Mouse (Mus musculus): Measurements from ENCODE around the gene Ccl6. TPM values are rescaled to one million over a fixed set of nuclear protein-coding genes. Genes with fewer than 3 reads are reported as not detected.
"Not testable (repeated sequence)": the region's sequence is repeated elsewhere in the genome, so short reads cannot be mapped to it uniquely, and the experiment has no call there.

Ccl6 gene
- polyA plus RNA-seq, 1 experiment from 2014 or later: 2.7 TPM

DNA sequence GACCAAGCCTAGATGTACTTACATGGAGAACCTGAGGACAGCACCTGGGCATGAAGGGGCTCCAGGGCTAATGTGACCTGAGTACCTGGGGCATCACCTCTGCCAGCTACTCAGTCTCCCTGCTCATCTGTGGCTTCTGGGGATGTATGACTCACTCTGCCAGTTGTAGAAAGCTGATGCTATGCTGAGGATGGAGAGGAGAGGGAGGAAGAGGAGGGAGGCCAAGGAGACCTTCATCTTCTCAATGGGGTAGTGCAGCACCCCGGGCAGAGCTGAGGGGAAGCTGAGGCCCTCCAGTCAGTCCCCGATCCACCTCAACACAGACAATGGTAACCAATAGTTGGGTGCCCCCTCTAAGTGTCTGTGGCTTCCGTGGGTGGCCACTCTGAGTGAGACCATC, 24.1 kb downstream of the Ccl6 start:
- H3K27ac ChIP-seq (replicated peaks): no peak overlapping the region
- no peaks in the 10 kb centered on the region for H3K36me3 ChIP-seq (replicated peaks)
- H3K27me3 ChIP-seq (replicated peaks; ENCODE audit: low read depth, poor library complexity, severe bottlenecking): no peaks in the 10 kb centered on the region
- WGBS: 88% methylated on average over 3 of the region's 3 CpGs
- no peak overlapping the region for H3K4me3 ChIP-seq
- H3K9me3 ChIP-seq: no peaks in the 10 kb centered on the region
- no peak for DNase-seq (ENCODE audit: low spot score)
- H3K4me1 ChIP-seq: no peaks in the 10 kb centered on the region

GRCm38 (mm10) chr11:83568061-83568460, 24.8 kb downstream of the Ccl6 start:
- Histone ChIP-seq H3K27me3 (replicated peaks; ENCODE audit: low read depth, poor library complexity, severe bottlenecking) (no peaks in the 10 kb centered on the region), H3K27ac (replicated peaks) (no peak overlapping the region), H3K4me3 (no peak overlapping the region), H3K4me1 (no peaks in the 10 kb centered on the region), H3K36me3 (replicated peaks) (no peaks in the 10 kb centered on the region), H3K9me3 (no peaks in the 10 kb centered on the region)
- DNase-seq (ENCODE audit: low spot score): no peak
- WGBS: 91% methylated on average over 9 of the region's 9 CpGs

GRCm38 (mm10) chr11:83567311-83567710, 25.6 kb downstream of the Ccl6 start:
- H3K27me3 ChIP-seq (replicated peaks; ENCODE audit: low read depth, poor library complexity, severe bottlenecking): no peaks in the 10 kb centered on the region
- H3K4me3 ChIP-seq: no peak overlapping the region
- no peaks in the 10 kb centered on the region for H3K9me3 ChIP-seq
- no peak overlapping the region for H3K27ac ChIP-seq (replicated peaks)
- H3K36me3 ChIP-seq (replicated peaks): no peaks in the 10 kb centered on the region
- 69% methylated on average over 7 of the region's 7 CpGs for WGBS
- no peak for DNase-seq (ENCODE audit: low spot score)
- no peaks in the 10 kb centered on the region for H3K4me1 ChIP-seq

GRCm38 (mm10) chr11:83566617-83567016, 26.3 kb downstream of the Ccl6 start:
- Histone ChIP-seq H3K4me3 (no peak overlapping the region), H3K36me3 (replicated peaks) (no peaks in the 10 kb centered on the region), H3K27me3 (replicated peaks; ENCODE audit: low read depth, poor library complexity, severe bottlenecking) (no peaks in the 10 kb centered on the region), H3K9me3 (no peaks in the 10 kb centered on the region), H3K27ac (replicated peaks) (no peak overlapping the region), H3K4me1 (no peaks in the 10 kb centered on the region)
- no peak for DNase-seq (ENCODE audit: low spot score)

DNA sequence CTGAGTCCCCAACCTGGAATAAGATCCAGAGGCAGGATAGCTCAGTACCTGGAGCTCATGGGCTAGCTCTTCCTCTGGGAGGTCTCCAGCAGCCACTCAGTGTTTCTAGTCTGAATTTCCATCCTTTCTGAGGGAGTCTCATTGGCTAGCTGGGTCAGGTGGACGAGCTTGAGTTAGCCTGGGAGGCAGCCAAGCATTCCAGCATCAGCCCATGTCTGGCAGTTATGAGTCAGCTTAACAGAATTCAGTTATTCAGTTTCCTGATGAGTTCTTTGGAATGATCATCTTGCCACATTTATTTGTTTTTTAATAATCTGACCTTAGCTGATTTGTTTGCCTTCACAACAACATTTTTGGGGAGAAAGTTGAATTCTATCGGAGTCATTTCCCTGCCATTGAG, 29.1 kb downstream of the Ccl6 start:
- H3K4me1 ChIP-seq: no peaks in the 10 kb centered on the region
- H3K27ac ChIP-seq (replicated peaks): no peak overlapping the region
- H3K36me3 ChIP-seq (replicated peaks): no peaks in the 10 kb centered on the region
- 76% methylated on average over 2 of the region's 2 CpGs for WGBS
- no peaks in the 10 kb centered on the region for H3K27me3 ChIP-seq (replicated peaks; ENCODE audit: low read depth, poor library complexity, severe bottlenecking)
- H3K9me3 ChIP-seq: no peaks in the 10 kb centered on the region
- DNase-seq (ENCODE audit: low spot score): no peak
- no peak overlapping the region for H3K4me3 ChIP-seq

GRCm38 (mm10) chr11:83562311-83562887, 30.5 kb downstream of the Ccl6 start:
- Histone ChIP-seq H3K9me3 (no peaks in the 10 kb centered on the region), H3K4me3 (no peak overlapping the region), H3K36me3 (replicated peaks) (no peaks in the 10 kb centered on the region), H3K27ac (replicated peaks) (no peak overlapping the region), H3K4me1 (no peaks in the 10 kb centered on the region), H3K27me3 (replicated peaks; ENCODE audit: low read depth, poor library complexity, severe bottlenecking) (no peaks in the 10 kb centered on the region)
- no peak for DNase-seq (ENCODE audit: low spot score)
- WGBS: 73% methylated on average over 6 of the region's 6 CpGs

DNA sequence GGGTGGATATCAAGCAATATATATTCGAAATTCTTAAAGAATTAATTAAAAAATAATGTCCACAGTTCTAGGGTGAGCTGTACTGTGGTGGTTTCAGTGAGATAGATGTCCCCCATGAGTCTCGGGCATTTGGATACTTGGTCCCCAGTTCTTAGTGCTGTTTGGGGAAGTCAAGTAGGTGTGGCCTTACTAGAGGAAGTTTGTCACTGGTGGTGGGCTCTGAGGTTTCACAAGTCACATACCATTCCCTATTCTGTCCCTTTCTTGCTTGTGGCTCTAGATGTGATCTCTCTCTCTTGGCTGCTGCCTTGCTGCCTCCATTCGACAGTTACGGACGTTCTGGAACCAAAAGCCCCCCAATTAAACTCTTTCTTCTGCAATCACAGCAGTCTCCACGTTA, 32.5 kb downstream of the Ccl6 start:
- 80% methylated on average over 6 of the region's 6 CpGs for WGBS
- Histone ChIP-seq H3K4me1 (no peaks in the 10 kb centered on the region), H3K36me3 (replicated peaks) (no peaks in the 10 kb centered on the region), H3K27me3 (replicated peaks; ENCODE audit: low read depth, poor library complexity, severe bottlenecking) (no peaks in the 10 kb centered on the region), H3K4me3 (no peak overlapping the region), H3K27ac (replicated peaks) (no peak overlapping the region), H3K9me3 (no peaks in the 10 kb centered on the region)
- DNase-seq (ENCODE audit: low spot score): no peak

DNA sequence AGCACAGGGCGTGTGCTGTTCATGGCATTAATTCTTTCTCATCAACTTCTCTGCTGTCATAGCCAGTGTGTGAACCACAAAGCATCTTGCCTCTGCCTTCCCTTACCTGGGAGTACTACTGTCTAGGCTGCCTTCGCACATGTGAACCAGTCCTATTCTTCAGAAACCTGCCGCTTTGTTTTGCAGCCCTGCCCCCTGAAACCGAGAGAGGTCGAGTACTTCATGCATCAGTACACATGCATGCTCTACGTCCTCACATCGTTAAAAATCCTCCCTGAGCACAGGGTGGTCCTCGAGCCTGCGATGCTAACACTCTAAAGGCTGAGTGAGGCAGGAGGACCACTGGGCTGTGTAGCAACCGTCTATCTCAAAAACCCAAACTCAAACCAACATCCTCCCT, 35.8 kb downstream of the Ccl6 start:
- no peak for DNase-seq (ENCODE audit: low spot score)
- H3K4me1 ChIP-seq: no peaks in the 10 kb centered on the region
- no peaks in the 10 kb centered on the region for H3K27me3 ChIP-seq (replicated peaks; ENCODE audit: low read depth, poor library complexity, severe bottlenecking)
- no peak overlapping the region for H3K4me3 ChIP-seq
- H3K27ac ChIP-seq (replicated peaks): no peak overlapping the region
- WGBS: 69% methylated on average over 10 of the region's 10 CpGs
- H3K9me3 ChIP-seq: no peaks in the 10 kb centered on the region
- H3K36me3 ChIP-seq (replicated peaks): no peaks in the 10 kb centered on the region

- Histone ChIP-seq H3K27me3 (replicated peaks; ENCODE audit: low read depth, poor library complexity, severe bottlenecking) (no peaks in the 10 kb centered on the region), H3K9me3 (no peaks in the 10 kb centered on the region), H3K36me3 (replicated peaks) (no peaks in the 10 kb centered on the region), H3K27ac (replicated peaks) (no peak overlapping the region), H3K4me1 (no peaks in the 10 kb centered on the region), H3K4me3 (no peak overlapping the region)
- WGBS: 35% methylated on average over 8 of the region's 8 CpGs
- no peak for DNase-seq (ENCODE audit: low spot score)
Measured at GRCm38 (mm10) chr11:83556085-83556781, 36.7 kb downstream of the Ccl6 start.

GRCm38 (mm10) chr11:83551668-83552067, 41.2 kb downstream of the Ccl6 start:
- no peaks in the 10 kb centered on the region for H3K9me3 ChIP-seq
- DNase-seq (ENCODE audit: low spot score): no peak
- no peaks in the 10 kb centered on the region for H3K36me3 ChIP-seq (replicated peaks)
- 87% methylated on average over 5 of the region's 5 CpGs for WGBS
- no peaks in the 10 kb centered on the region for H3K4me1 ChIP-seq
- no peak overlapping the region for H3K4me3 ChIP-seq
- H3K27me3 ChIP-seq (replicated peaks; ENCODE audit: low read depth, poor library complexity, severe bottlenecking): no peaks in the 10 kb centered on the region
- no peak overlapping the region for H3K27ac ChIP-seq (replicated peaks)

DNA sequence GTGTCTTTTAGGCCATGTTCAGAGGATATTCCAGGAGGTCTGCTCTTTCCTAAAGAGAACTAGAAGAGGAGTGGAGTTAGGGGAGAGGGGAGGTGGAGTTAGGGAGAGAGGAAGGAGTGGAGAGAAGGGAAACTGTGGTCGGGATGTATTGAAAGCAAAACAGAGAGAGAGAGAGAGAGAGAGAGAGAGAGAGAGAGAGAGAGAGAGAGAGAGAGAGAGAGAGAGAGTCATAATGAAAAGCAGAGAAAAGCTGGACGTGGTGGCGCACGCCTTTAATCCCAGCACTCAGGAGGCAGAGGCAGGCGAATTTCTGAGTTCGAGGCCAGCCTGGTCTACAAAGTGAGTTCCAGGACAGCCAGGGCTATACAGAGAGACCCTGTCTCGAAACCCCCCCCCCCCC, 41.9 kb downstream of the Ccl6 start:
- H3K4me1 ChIP-seq; DNase-seq (ENCODE audit: low spot score); H3K27ac ChIP-seq (replicated peaks); H3K4me3 ChIP-seq; H3K9me3 ChIP-seq; H3K27me3 ChIP-seq (replicated peaks; ENCODE audit: low read depth, poor library complexity, severe bottlenecking); H3K36me3 ChIP-seq (replicated peaks): not testable (repeated sequence)
- 90% methylated on average over 7 of the region's 7 CpGs for WGBS

- H3K27me3 ChIP-seq (replicated peaks; ENCODE audit: low read depth, poor library complexity, severe bottlenecking): no peaks in the 10 kb centered on the region
- H3K4me1 ChIP-seq: no peaks in the 10 kb centered on the region
- no peaks in the 10 kb centered on the region for H3K9me3 ChIP-seq
- 90% methylated on average over 5 of the region's 5 CpGs for WGBS
- H3K36me3 ChIP-seq (replicated peaks): no peaks in the 10 kb centered on the region
- no peak overlapping the region for H3K27ac ChIP-seq (replicated peaks)
- H3K4me3 ChIP-seq: no peak overlapping the region
- no peak for DNase-seq (ENCODE audit: low spot score)
Measured at GRCm38 (mm10) chr11:83550186-83550632, 42.7 kb downstream of the Ccl6 start.

DNA sequence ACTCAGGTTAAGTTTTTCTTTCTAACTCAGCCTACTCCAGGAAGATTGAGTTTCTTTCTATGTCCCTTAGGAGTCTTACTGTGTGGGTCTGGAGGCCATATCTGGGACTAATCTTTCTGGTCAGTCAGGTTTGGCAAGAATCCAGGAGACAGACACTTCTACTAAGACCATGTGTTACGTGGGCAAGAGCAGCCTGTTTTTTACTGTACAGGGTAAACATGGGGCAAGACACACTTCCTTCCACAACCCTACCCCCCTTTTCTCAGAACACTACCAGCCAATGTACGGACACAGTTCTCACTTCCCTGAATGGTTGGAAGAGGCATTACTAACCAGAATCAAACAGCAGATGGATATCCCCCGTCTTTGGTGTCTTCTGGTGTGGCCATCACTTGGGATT, 48.7 kb downstream of the Ccl6 start:
- Histone ChIP-seq H3K9me3 (no peaks in the 10 kb centered on the region), H3K27ac (replicated peaks) (no peak overlapping the region), H3K4me1 (no peaks in the 10 kb centered on the region; the same call in 1 of the 2 replicates), H3K36me3 (replicated peaks) (no peaks in the 10 kb centered on the region), H3K27me3 (replicated peaks; ENCODE audit: low read depth, poor library complexity, severe bottlenecking) (no peaks in the 10 kb centered on the region), H3K4me3 (no peak overlapping the region)
- WGBS: 80% methylated on average over 3 of the region's 3 CpGs
- no peak for DNase-seq (ENCODE audit: low spot score)

Measured in embryonic facial prominence, embryonic 10.5 days (tissue).